Mouse (Mus musculus): ENCODE data around the gene Ralgapa1. TPM values are rescaled to one million over a fixed set of nuclear protein-coding genes. Genes with fewer than 3 reads are reported as not detected.
"Not testable (repeated sequence)": the region's sequence is repeated elsewhere in the genome, so short reads cannot be mapped to it uniquely, and the experiment has no call there.

Gene Ralgapa1
- polyA plus RNA-seq, 1 experiment from 2014 or later, result 16.7 TPM

DNA sequence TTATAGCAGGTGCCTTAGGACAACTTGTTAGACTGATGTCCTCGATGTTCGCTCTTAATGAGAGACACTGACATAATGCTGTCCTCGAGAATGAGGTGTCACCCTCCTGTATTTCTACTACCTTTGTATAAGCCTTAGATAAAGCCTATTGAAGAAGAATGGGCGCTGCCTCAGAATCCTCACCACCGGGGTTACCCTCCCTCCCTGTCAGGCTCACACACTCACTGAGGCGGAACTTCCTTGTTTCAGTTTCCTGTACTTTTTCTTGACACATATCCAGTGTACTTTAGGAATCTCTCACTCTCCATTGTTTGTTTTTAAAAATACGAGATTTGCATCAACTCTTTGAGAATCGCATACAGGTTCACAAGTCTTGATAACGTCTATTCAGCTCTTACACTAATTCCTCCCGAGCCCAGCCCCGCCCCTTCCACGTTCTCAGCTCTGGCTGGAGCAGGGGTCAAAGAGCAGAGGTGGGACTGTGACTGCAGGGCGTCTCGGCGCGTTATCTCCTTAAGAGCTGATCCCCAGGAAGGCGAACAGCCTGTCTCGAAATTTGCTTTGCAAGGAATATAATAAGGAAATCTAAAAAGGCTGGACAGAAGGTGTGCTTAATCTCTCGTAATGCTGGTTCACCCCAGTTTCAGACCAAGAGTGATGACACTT, 260.8 kb downstream of the Ralgapa1 start:
- H3K4me3 ChIP-seq, result peak overlapping the region; percentile 33
- no peak overlapping the region for H3K9ac ChIP-seq
- WGBS, result 18% methylated on average over 19 of the region's 19 CpGs
- H3K4me2 ChIP-seq (replicated peaks), result peak overlapping the region; percentile 60
- H3K4me1 ChIP-seq, result no peaks in the 10 kb centered on the region
- no peak overlapping the region for H3K27ac ChIP-seq
- ATAC-seq (ENCODE audit: low FRiP score, low read depth), result no peak
- H3K27me3 ChIP-seq, result no peaks in the 10 kb centered on the region
- H3K36me3 ChIP-seq, result no peaks in the 10 kb centered on the region
- H3K9me3 ChIP-seq, result no peaks in the 10 kb centered on the region

DNA sequence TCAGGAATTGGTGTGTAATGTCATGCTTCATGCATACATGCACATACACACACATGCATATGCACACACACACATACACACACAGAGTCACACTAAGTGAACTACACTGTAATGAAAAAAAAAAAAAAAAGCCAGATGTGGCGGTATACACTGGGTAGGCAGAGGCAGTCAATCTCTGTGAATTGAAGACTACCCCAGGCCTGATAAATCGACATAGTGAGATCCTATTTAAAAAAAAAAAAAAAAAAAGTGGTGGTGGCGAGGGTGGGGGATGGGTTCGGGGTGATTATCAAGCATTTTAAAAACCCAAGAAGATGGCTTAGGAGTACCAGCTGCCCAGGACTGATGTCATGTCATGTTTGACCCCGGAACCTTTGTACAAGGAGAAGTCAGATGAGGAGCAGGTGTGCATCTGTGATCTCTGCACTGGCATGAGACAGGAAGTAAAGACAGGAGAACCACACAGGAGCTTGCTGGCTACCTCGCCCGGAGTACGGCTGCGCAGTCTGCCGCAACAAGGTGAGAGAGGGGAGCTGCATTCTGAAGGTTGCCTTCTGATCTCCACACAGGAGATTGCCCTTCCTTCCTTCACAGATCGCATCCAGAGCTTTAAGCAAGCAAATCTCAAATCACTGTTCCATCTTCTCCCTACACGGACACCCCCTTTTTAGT, 261.6 kb downstream of the Ralgapa1 start:
- H3K4me3 ChIP-seq, result no peak overlapping the region
- H3K4me1 ChIP-seq, result no peaks in the 10 kb centered on the region
- no peaks in the 10 kb centered on the region for H3K27me3 ChIP-seq
- H3K9ac ChIP-seq, result no peak overlapping the region
- H3K9me3 ChIP-seq, result no peaks in the 10 kb centered on the region
- H3K4me2 ChIP-seq (replicated peaks), result no peak overlapping the region
- H3K27ac ChIP-seq, result no peak overlapping the region
- no peaks in the 10 kb centered on the region for H3K36me3 ChIP-seq
- ATAC-seq (ENCODE audit: low FRiP score, low read depth), result no peak
- WGBS, result 91% methylated on average over 12 of the region's 12 CpGs

DNA sequence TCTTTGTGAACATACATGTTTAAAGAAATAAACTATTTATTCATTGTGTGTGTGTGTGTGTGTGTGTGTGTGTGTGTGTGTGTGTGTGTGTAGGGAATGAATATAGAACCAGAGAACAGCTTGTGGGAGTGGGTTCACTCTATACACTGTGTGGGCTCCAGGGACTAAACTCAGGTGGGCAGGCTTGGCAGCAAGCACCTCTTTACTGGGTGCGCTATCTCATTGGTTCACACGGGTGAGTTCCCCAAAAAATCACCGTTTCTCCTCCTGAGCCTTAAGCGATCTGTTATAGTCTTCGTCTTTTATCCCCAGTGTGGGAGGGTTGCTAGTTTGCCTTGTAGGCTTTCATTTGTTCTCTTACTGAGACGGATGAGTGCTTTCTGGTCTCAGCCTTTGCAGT, 263.1 kb downstream of the Ralgapa1 start:
- no peaks in the 10 kb centered on the region for H3K9me3 ChIP-seq
- no peaks in the 10 kb centered on the region for H3K36me3 ChIP-seq
- no peak overlapping the region for H3K9ac ChIP-seq
- no peak overlapping the region for H3K27ac ChIP-seq
- no peak overlapping the region for H3K4me2 ChIP-seq (replicated peaks)
- ATAC-seq (ENCODE audit: low FRiP score, low read depth), result no peak
- WGBS, result 81% methylated on average over 6 of the region's 6 CpGs
- no peak overlapping the region for H3K4me3 ChIP-seq
- no peaks in the 10 kb centered on the region for H3K27me3 ChIP-seq
- no peaks in the 10 kb centered on the region for H3K4me1 ChIP-seq

DNA sequence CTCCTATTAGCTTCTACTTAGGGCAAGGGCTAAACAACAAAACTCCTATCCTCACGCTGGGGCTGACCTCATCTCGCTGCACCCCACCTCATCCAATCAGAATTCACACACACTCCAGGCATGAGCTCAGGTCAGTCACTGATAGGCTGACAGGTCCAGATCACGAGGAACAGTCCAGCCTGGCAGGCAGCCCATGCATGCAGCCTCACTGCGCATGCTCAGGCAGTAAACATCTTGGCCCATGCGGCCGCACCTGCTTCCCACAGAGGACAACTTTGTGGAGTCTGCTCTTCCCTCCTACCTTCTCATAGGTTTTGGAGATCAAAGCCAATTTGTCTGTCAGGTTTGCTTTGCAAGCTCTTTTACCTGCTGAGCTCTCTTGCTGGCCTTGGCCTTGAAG, 266.1 kb downstream of the Ralgapa1 start:
- H3K9me3 ChIP-seq; ATAC-seq (ENCODE audit: low FRiP score, low read depth); H3K4me1 ChIP-seq; H3K36me3 ChIP-seq; H3K4me2 ChIP-seq (replicated peaks); H3K27ac ChIP-seq; H3K4me3 ChIP-seq; H3K27me3 ChIP-seq; H3K9ac ChIP-seq: not testable (repeated sequence)
- 82% methylated on average over 6 of the region's 6 CpGs for WGBS

Small RNA genes within 50 kb of the gene (microRNA-seq; reads per million reads assigned to microRNA genes)
- 1.4 reads per million for gene Gm23394

Other genes starting within 250 kb of the Ralgapa1 start
- gene Insm2, start 221.7 kb downstream of the Ralgapa1 start, polyA plus RNA-seq (2015; fragmentation: Nextera tagmentation; extraction: Ambion mirVana), result 0.06 TPM in 2 replicates
- 54.5 and 55.6 TPM in 2 replicates for gene Brms1l, start 15.2 kb upstream of the Ralgapa1 start, polyA plus RNA-seq (2015; fragmentation: Nextera tagmentation; extraction: Ambion mirVana)